Mouse (Mus musculus) lung, postnatal 0 days (tissue): ENCODE results near the gene Evx1.

Experiments
- CTCF ChIP-seq: IDR thresholded peaks from 2 replicates; pipeline ENCODE4 v1.5.1; 2016; ENCODE audit warnings: antibody characterized with exemption, mild to moderate bottlenecking
- EP300 ChIP-seq: IDR thresholded peaks from 2 replicates; pipeline ENCODE4 v1.6.1; 2016; ENCODE audit warnings: antibody characterized with exemption, mild to moderate bottlenecking, control low read depth

DNA sequence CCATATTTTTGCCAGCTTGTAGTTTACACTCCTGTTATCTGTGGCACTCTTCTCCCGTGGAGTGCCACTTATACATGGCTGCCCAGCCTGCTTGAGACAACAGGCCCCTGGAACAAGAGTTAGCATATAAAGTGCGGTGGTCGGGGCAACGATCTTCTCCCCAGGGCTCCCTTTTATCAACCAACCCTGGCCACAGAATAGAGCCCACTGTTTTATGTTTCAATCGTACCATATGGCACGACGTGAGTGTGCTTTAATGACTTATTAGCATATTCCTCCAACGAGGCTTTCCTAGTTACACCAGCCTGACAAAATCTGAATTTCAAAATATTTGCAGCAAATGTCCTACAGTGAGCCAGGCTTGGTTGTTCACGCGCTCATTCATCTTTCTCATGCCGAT lies 53.2 kb downstream of the Evx1 start:
- TF ChIP-seq CTCF (no peak), EP300 (no peak)
